Mouse (Mus musculus) midbrain, embryonic 16.5 days (tissue): Measurements from ENCODE around the gene Stab1. TPM values are rescaled to one million over a fixed set of nuclear protein-coding genes. Genes with fewer than 3 reads are reported as not detected.

Source experiments
- ATAC-seq: fragments of 200-750 bp; cut with Nextera tagmentation; 2 replicates; pipeline ENCODE4 v1.8.0; 2017; ENCODE audit warnings: moderate TSS enrichment
- H3K27ac ChIP-seq: fragments of 300-500 bp; sonication (generic); 2 replicates; pipeline ENCODE4 v1.5.1; 2014; ENCODE audit warnings: mild to moderate bottlenecking, low read length, mixed read lengths
- H3K27me3 ChIP-seq: fragments of 300-500 bp; sonication (generic); 2 replicates; pipeline ENCODE4 v1.6.1; 2014; ENCODE audit warnings: low read depth, low read length, mixed read lengths; ENCODE audit not compliant: control insufficient read depth, insufficient read depth
- H3K36me3 ChIP-seq: fragments of 300-500 bp; sonication (generic); 2 replicates; pipeline ENCODE4 v1.6.1; 2014; ENCODE audit warnings: mild to moderate bottlenecking, low read length, moderate library complexity, mixed read lengths; ENCODE audit not compliant: control insufficient read depth, insufficient read depth
- H3K4me1 ChIP-seq: fragments of 300-500 bp; sonication (generic); 2 replicates; pipeline ENCODE4 v1.6.1; 2014; ENCODE audit warnings: mild to moderate bottlenecking, low read length, mixed read lengths; ENCODE audit not compliant: control insufficient read depth, insufficient read depth
- H3K4me2 ChIP-seq: fragments of 300-500 bp; sonication (generic); 2 replicates; pipeline ENCODE4 v1.6.1; 2014; ENCODE audit warnings: mild to moderate bottlenecking, low read length, mixed read lengths
- H3K4me3 ChIP-seq: fragments of 300-500 bp; sonication (generic); 2 replicates; pipeline ENCODE4 v1.5.1; 2014; ENCODE audit warnings: low read depth, mild to moderate bottlenecking, low read length, moderate library complexity, mixed read lengths
- H3K9ac ChIP-seq: fragments of 300-500 bp; sonication (generic); 2 replicates; pipeline ENCODE4 v1.6.1; 2014; ENCODE audit warnings: low read depth, low read length, mixed read lengths
- H3K9me3 ChIP-seq: fragments of 300-500 bp; sonication (generic); replicated peaks from 2 replicates; pipeline ENCODE4 v1.6.1; 2014; ENCODE audit warnings: mild to moderate bottlenecking, low read length, mixed read lengths; ENCODE audit not compliant: control insufficient read depth, poor library complexity, severe bottlenecking
- WGBS: fragments of 180-500 bp; shearing (Covaris S2); extraction: QIAGEN DNeasy Blood & Tissue Kit; methylation state at CpG from one replicate; pipeline ENCODE4 v1.1.7; 2014; 5-methylcytosine and 5-hydroxymethylcytosine counted together
- polyA plus RNA-seq: library from polyadenylated mRNA; unstranded; fragments of >200 nt; fragmentation: Nextera tagmentation; extraction: Ambion mirVana; gene quantifications from 2 replicates; pipeline ENCODE4 v1.2.1, GENCODE M21; 2015

Stab1 gene
- polyA plus RNA-seq = 11.2 and 15.4 TPM in 2 replicates

DNA sequence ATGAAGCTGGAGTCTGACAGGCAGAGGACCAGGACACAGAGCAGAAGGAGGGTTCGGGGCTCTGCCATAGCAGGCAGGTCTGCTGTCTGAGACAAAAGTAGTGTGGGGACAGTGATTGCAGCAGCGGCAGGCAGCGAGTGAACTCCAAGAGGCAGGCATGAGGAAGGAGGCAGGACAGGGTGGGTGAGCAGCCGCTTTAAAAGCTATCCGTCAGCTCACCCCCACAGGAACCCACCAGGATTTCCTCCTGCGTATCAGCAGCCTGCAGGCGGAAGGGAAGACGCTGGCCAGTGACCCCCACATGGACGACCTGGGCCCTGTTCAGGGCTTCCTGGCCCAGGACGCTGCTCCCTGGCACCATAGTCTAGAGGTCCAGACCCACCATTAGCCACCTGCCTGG lies at the start of gene Stab1:
Gene Stab1 (minus strand): TSS at position 217 of the 400 bp plus-strand sequence.
- Histone ChIP-seq H3K27me3 (no peaks in the 10 kb centered on the region), H3K4me2 (no peak within 1 kb of the TSS), H3K9me3 (no peaks in the 10 kb centered on the region), H3K27ac (no peak within 1 kb of the TSS; the same call in 1 of the 2 replicates), H3K9ac (no peak within 1 kb of the TSS), H3K36me3 (peaks cover 26% of the 10 kb centered on the region), H3K4me1 (no peaks in the 10 kb centered on the region), H3K4me3 (no peak within 1 kb of the TSS)
- no peak for ATAC-seq
- 56% methylated on average over 10 of the region's 10 CpGs for WGBS

DNA sequence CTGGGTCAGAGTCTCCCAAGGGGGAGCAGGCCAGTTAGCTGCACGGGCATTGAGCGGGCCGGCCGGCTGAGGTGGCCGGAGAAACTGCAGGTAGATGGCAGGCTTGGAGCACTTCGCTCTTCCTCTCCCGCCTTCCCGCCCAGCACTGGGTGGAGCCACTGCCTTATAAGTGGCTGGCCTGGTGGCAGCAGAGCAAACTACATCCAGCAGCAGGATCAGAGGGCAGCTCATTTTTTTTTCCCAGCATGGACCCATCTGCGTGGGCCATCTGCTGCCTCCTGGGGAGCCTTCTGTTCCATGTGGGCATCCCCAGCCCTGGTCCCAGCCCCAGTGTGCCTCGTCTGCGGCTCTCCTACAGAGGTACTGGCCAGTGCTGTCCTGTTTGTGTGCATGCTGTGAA lies 49.2 kb upstream of the Stab1 start, which contains the start of gene Sema3g:
Gene Sema3g (plus strand): TSS at position 195 of the 400 bp plus-strand sequence.
- Histone ChIP-seq H3K36me3 (no peaks in the 10 kb centered on the region), H3K27me3 (no peaks in the 10 kb centered on the region), H3K9ac (no peak within 1 kb of the TSS), H3K4me1 (peaks cover 3% of the 10 kb centered on the region; the same call in 1 of the 2 replicates), H3K9me3 (no peaks in the 10 kb centered on the region), H3K4me3 (no peak within 1 kb of the TSS), H3K4me2 (no peak within 1 kb of the TSS), H3K27ac (no peak within 1 kb of the TSS)
- 0 out of 2 replicates have a peak, but pooled peaks have one; percentile 60 for ATAC-seq
- 11% methylated on average over 11 of the region's 11 CpGs for WGBS

DNA sequence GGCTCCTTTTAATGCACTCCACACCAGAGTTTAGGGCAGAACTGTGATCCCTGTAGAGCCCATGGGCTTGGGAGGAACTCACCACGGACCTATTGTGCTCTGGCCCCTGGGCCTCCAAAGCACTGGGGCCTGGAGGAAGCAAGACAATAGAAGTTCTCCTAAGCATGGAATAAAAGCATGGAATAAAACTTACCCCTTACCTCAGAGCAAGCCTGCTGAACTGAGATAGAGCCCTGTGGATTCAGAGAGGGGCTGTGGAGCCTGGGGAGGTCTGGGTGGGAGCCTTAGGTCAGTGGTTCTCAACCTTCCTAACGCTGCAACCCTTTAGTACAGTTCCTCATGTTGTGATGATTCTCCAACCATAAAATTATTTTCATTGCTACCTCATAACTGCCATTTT lies 48.4 kb upstream of the Stab1 start, which contains the start of gene Nisch:
Gene Nisch (minus strand): TSS at position 101 of the 400 bp plus-strand sequence.
- no peaks in the 10 kb centered on the region for H3K27me3 ChIP-seq
- 41% methylated on average over 2 of the region's 2 CpGs for WGBS
- H3K9me3 ChIP-seq = no peaks in the 10 kb centered on the region
- H3K27ac ChIP-seq = no peak within 1 kb of the TSS
- H3K4me1 ChIP-seq = peaks cover 3% of the 10 kb centered on the region; the same call in 1 of the 2 replicates
- no peak for ATAC-seq
- no peak within 1 kb of the TSS for H3K4me3 ChIP-seq
- 0 out of 2 replicates have a peak within 1 kb of the TSS, but pooled peaks have one; percentile 22 for H3K9ac ChIP-seq
- no peaks in the 10 kb centered on the region for H3K36me3 ChIP-seq
- no peak within 1 kb of the TSS for H3K4me2 ChIP-seq

GRCm38 (mm10) chr14:31215157-31216002 lies 46.9 kb upstream of the Stab1 start:
- Histone ChIP-seq H3K4me3 (no peak overlapping the region), H3K27ac (no peak overlapping the region), H3K9me3 (no peaks in the 10 kb centered on the region), H3K9ac (peak overlapping the region; percentile 27; the same call in 1 of the 2 replicates), H3K4me2 (no peak overlapping the region), H3K36me3 (no peaks in the 10 kb centered on the region), H3K4me1 (peaks cover 3% of the 10 kb centered on the region; the same call in 1 of the 2 replicates), H3K27me3 (no peaks in the 10 kb centered on the region)
- 33% methylated on average over 15 of the region's 15 CpGs for WGBS
- peak; percentile 57 for ATAC-seq

DNA sequence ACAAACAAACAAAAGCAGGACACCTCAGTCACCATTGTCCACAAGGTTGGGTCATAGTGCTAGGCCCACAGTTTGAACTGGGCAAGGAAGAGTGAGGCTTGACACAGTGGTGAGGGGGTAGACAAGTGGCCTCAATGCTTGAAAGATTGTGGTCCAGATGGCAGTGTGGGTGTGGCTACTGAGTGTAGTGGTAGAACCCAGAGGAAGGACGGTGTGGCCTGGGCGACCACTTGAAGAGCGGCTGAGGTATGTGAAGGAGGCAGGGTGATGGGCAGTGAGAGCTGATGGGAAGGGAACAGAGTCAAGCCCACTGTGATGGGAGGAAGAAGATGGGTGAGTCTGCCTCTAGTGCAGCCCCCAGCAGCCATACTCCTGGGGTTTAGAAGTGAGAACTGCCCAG lies 46.2 kb upstream of the Stab1 start:
- H3K4me3 ChIP-seq = no peak overlapping the region
- ATAC-seq = peak; percentile 14; the same call in 1 of the 2 replicates
- no peaks in the 10 kb centered on the region for H3K9me3 ChIP-seq
- no peaks in the 10 kb centered on the region for H3K27me3 ChIP-seq
- no peak overlapping the region for H3K27ac ChIP-seq
- H3K4me1 ChIP-seq = peaks cover 3% of the 10 kb centered on the region; the same call in 1 of the 2 replicates
- 93% methylated on average over 3 of the region's 3 CpGs for WGBS
- no peak overlapping the region for H3K4me2 ChIP-seq
- H3K36me3 ChIP-seq = no peaks in the 10 kb centered on the region
- H3K9ac ChIP-seq = no peak overlapping the region

- H3K4me1 ChIP-seq = peaks cover 3% of the 10 kb centered on the region; the same call in 1 of the 2 replicates
- H3K27ac ChIP-seq = no peak overlapping the region
- H3K36me3 ChIP-seq = no peaks in the 10 kb centered on the region
- no peak overlapping the region for H3K9ac ChIP-seq
- ATAC-seq = no peak
- H3K9me3 ChIP-seq = no peaks in the 10 kb centered on the region
- no peak overlapping the region for H3K4me2 ChIP-seq
- 68% methylated on average over 8 of the region's 8 CpGs for WGBS
- H3K4me3 ChIP-seq = no peak overlapping the region
- H3K27me3 ChIP-seq = no peaks in the 10 kb centered on the region
These were observed 45.4 kb upstream of the Stab1 start for GRCm38 (mm10) chr14:31213868-31214267.

DNA sequence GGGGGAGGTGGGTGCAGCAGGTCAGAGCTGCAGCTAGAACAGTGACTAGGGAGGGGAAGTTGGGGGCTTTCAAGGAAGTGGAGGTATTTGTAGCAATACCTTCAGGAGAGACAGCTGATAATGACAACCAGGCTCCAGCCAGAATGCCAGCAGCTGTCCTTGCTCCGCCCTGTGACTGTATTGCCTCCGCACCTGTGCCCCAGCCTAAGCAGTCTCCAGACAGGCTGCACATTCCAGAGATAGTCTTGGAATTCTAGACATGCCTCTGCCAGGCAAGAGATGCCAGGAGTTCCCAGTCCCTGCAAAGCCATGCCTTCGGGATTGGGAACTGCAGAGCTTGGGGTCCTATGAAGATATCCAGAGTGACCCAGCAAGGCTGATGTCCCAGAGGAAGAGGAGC lies 44.1 kb upstream of the Stab1 start:
- Histone ChIP-seq H3K4me1 (peaks cover 3% of the 10 kb centered on the region; the same call in 1 of the 2 replicates), H3K27me3 (no peaks in the 10 kb centered on the region), H3K36me3 (no peaks in the 10 kb centered on the region), H3K27ac (no peak overlapping the region), H3K9ac (no peak overlapping the region), H3K4me3 (no peak overlapping the region), H3K9me3 (no peaks in the 10 kb centered on the region), H3K4me2 (no peak overlapping the region)
- 89% methylated on average over 3 of the region's 3 CpGs for WGBS
- no peak for ATAC-seq

DNA sequence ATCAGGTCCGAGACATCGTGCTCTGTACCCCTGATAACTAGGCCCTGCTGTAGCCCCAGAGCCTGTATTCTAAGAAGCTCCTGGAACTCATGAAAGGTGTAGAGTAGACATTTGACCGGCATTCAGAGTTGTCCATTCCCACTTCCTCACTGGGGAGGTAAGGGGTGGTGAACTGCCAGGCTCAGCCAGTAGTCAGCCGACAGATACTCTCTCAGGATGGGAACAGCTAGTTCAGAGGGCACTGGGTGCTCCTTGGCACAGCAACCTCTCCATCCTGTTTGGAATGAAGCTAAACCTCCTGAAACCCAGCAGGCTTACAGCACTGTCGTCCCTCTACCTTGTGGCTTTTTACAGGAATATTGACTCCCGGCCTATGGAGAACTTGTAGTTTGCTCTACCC lies 43.4 kb upstream of the Stab1 start:
- WGBS = 91% methylated on average over 6 of the region's 6 CpGs
- ATAC-seq = no peak
- Histone ChIP-seq H3K4me3 (no peak overlapping the region), H3K4me1 (peaks cover 7% of the 10 kb centered on the region; the same call in 1 of the 2 replicates), H3K4me2 (no peak overlapping the region), H3K36me3 (no peaks in the 10 kb centered on the region), H3K27me3 (no peaks in the 10 kb centered on the region), H3K9me3 (no peaks in the 10 kb centered on the region), H3K27ac (no peak overlapping the region), H3K9ac (no peak overlapping the region)

- no peak overlapping the region for H3K4me2 ChIP-seq
- no peak overlapping the region for H3K4me3 ChIP-seq
- H3K36me3 ChIP-seq = peaks cover under 1% of the 10 kb centered on the region; the same call in 1 of the 2 replicates
- H3K27me3 ChIP-seq = no peaks in the 10 kb centered on the region
- H3K9me3 ChIP-seq = no peaks in the 10 kb centered on the region
- no peak overlapping the region for H3K27ac ChIP-seq
- ATAC-seq = no peak
- whole genome bisulfite sequencing = 84% methylated on average over 4 of the region's 4 CpGs
- no peak overlapping the region for H3K9ac ChIP-seq
- H3K4me1 ChIP-seq = peaks cover 14% of the 10 kb centered on the region
These were observed 40.7 kb upstream of the Stab1 start for GRCm38 (mm10) chr14:31209133-31209557.
